Mouse (Mus musculus) lung, postnatal 36 days (tissue): Measurements from ENCODE around the gene Eif4e.
A peak's percentile ranks its signal among the peaks of the same experiment; 100 is the strongest.

Source experiments
- DNase-seq: peaks from one replicate; pipeline ENCODE4 v3.0.0; 2022; ENCODE audit warnings: mixed read lengths

Gene Eif4e

GRCm38 (mm10) chr3:138526073-138526915 is at the start of gene Eif4e:
Gene Eif4e (plus strand): TSS chr3:138526179.
- DNase-seq = peak; percentile 77

GRCm38 (mm10) chr3:138479489-138479888 is 46.5 kb upstream of the Eif4e start:
- DNase-seq = no peak

- no peak for DNase-seq
Observed at GRCm38 (mm10) chr3:138481526-138482284, 44.3 kb upstream of the Eif4e start.

- DNase-seq = no peak
Observed at GRCm38 (mm10) chr3:138483240-138483639, 42.7 kb upstream of the Eif4e start.

GRCm38 (mm10) chr3:138488584-138489326 is 37.2 kb upstream of the Eif4e start:
- peak; percentile 10 for DNase-seq

- DNase-seq = peak; percentile 94
Observed at GRCm38 (mm10) chr3:138489327-138490033, 36.5 kb upstream of the Eif4e start, which contains the start of gene Metap1. Gene Metap1 (minus strand): TSS chr3:138489515.

GRCm38 (mm10) chr3:138490034-138490337 is 36.0 kb upstream of the Eif4e start:
- no peak for DNase-seq

GRCm38 (mm10) chr3:138493668-138494067 is 32.3 kb upstream of the Eif4e start:
- no peak for DNase-seq

GRCm38 (mm10) chr3:138494565-138494964 is 31.4 kb upstream of the Eif4e start:
- no peak for DNase-seq

GRCm38 (mm10) chr3:138495166-138496145 is 30.5 kb upstream of the Eif4e start:
- peak; percentile 10 for DNase-seq

GRCm38 (mm10) chr3:138498731-138499130 is 27.2 kb upstream of the Eif4e start:
- DNase-seq = no peak

GRCm38 (mm10) chr3:138499854-138500740 is 25.9 kb upstream of the Eif4e start:
- no peak for DNase-seq

GRCm38 (mm10) chr3:138503754-138504153 is 22.2 kb upstream of the Eif4e start:
- DNase-seq = no peak

GRCm38 (mm10) chr3:138506749-138507148 is 19.2 kb upstream of the Eif4e start:
- peak; percentile 66 for DNase-seq

GRCm38 (mm10) chr3:138509581-138509980 is 16.4 kb upstream of the Eif4e start:
- DNase-seq = no peak

- no peak for DNase-seq
Observed at GRCm38 (mm10) chr3:138510471-138510870, 15.5 kb upstream of the Eif4e start.

GRCm38 (mm10) chr3:138513243-138513642 is 12.7 kb upstream of the Eif4e start:
- DNase-seq = no peak

- DNase-seq = no peak
Observed at GRCm38 (mm10) chr3:138514749-138515148, 11.2 kb upstream of the Eif4e start.

GRCm38 (mm10) chr3:138515656-138516370 is 10.2 kb upstream of the Eif4e start:
- no peak for DNase-seq

- DNase-seq = peak; percentile 32
Observed at GRCm38 (mm10) chr3:138517881-138518280, 8.1 kb upstream of the Eif4e start.
